Mouse (Mus musculus) embryonic facial prominence, embryonic 15.5 days (tissue): ENCODE results near the gene Macf1. TPM values are rescaled to one million over a fixed set of nuclear protein-coding genes. Genes with fewer than 3 reads are reported as not detected.
A peak's percentile ranks its signal among the peaks of the same experiment; 100 is the strongest.
"Not testable (repeated sequence)": the region's sequence is repeated elsewhere in the genome, so short reads cannot be mapped to it uniquely, and the experiment has no call there.

ENCODE experiments used
- ATAC-seq: fragments of 200-750 bp; cut with Nextera tagmentation; 2 replicates; pipeline ENCODE4 v1.8.0; 2017; ENCODE audit warnings: low read depth, moderate TSS enrichment; ENCODE audit not compliant: insufficient number of reproducible peaks, low FRiP score, low TSS enrichment
- H3K27ac ChIP-seq: fragments of 300-500 bp; sonication (generic); replicated peaks from 2 replicates; pipeline ENCODE4 v1.5.1; 2015; ENCODE audit warnings: mild to moderate bottlenecking, inconsistent platforms
- H3K27me3 ChIP-seq: fragments of 300-500 bp; sonication (generic); 2 replicates; pipeline ENCODE4 v1.6.1; 2015; ENCODE audit warnings: inconsistent platforms
- H3K36me3 ChIP-seq: fragments of 300-500 bp; sonication (generic); 2 replicates; pipeline ENCODE4 v1.6.1; 2015; ENCODE audit warnings: mild to moderate bottlenecking, inconsistent platforms
- H3K4me1 ChIP-seq: fragments of 300-500 bp; sonication (generic); 2 replicates; pipeline ENCODE4 v1.6.1; 2015; ENCODE audit warnings: inconsistent platforms
- H3K4me2 ChIP-seq: fragments of 300-500 bp; sonication (generic); replicated peaks from 2 replicates; pipeline ENCODE4 v1.6.1; 2015; ENCODE audit warnings: mild to moderate bottlenecking, inconsistent platforms
- H3K4me3 ChIP-seq: fragments of 300-500 bp; sonication (generic); replicated peaks from 2 replicates; pipeline ENCODE4 v1.5.1; 2015; ENCODE audit warnings: mild to moderate bottlenecking, inconsistent platforms
- H3K9ac ChIP-seq: fragments of 300-500 bp; sonication (generic); 2 replicates; pipeline ENCODE4 v1.6.1; 2015; ENCODE audit warnings: inconsistent platforms
- H3K9me3 ChIP-seq: fragments of 300-500 bp; sonication (generic); replicated peaks from 2 replicates; pipeline ENCODE4 v1.6.1; 2016; ENCODE audit warnings: inconsistent platforms
- WGBS: fragments of 180-500 bp; shearing (Covaris S2); methylation state at CpG from one replicate; pipeline ENCODE4 v1.1.7; 2015; 5-methylcytosine and 5-hydroxymethylcytosine counted together
- polyA plus RNA-seq: library from polyadenylated mRNA; unstranded; fragments of >200 nt; fragmentation: Nextera tagmentation; extraction: Ambion mirVana; gene quantifications from 2 replicates; pipeline ENCODE4 v1.2.1, GENCODE M21; 2015

Gene Macf1
- polyA plus RNA-seq, 1 experiment from 2014 or later, result 42.5 TPM

DNA sequence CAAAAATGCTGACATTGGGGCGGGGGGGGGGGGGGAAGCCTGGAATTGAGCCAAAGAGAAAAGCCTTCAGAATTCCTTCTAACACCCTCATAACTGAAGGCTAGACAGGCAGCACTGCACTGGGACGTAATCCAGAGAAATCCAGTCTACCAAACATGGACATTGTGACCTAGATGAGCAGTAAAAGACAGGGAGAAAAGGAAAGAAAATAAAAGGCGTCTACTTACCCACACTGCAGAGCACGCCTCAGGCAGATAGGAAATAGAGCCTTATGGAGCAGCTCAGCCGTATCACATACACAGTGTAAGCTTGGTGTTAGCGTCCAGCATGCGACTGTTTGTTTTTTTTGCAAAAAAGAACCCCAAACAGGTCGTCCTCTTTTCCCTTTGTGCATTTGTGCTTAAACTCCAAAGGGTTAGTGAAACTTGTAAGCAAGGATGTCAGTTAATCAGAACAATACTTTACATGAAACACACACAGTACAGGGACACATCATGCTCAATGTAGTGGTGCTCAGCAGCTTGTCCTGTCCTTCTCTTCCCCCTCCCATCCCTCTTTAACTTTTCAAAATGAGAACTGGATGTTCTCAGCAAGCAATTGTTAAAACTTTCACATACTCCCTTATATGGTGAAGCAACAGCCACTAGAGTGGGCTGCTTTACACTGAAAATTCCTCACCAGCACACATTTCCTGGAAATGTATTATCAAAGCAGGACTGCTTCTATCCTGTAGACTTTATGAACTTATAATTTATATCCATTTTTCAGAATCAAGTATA is 205.3 kb downstream of the Macf1 start:
- 62% methylated on average over 8 of the region's 8 CpGs for WGBS
- ATAC-seq, result no peak
- no peaks in the 10 kb centered on the region for H3K4me1 ChIP-seq

DNA sequence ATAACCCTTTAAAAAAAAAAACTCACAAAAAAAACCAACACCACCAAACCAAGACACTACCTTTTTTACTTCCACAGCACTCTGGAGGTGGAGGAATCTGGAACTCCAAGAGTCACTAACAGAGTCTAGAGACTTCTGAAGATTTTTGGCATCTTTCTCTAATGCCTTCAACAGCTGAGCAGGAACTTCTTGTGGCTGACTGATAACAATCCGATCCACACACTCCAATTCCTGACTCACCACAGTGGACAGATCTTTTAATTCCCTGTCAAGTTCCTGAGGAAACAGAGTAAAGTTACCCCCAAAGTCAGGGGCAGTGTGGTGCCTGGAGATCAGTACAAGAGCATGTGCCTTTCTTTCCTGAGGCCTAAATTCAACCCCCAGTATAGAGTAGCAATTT is 218.4 kb downstream of the Macf1 start:
- Histone ChIP-seq H3K4me2 (no peak overlapping the region), H3K36me3 (peaks cover 57% of the 10 kb centered on the region), H3K27me3 (no peaks in the 10 kb centered on the region), H3K9ac (no peak overlapping the region), H3K4me1 (no peaks in the 10 kb centered on the region), H3K4me3 (no peak overlapping the region), H3K9me3 (no peaks in the 10 kb centered on the region), H3K27ac (no peak overlapping the region)
- ATAC-seq, result no peak
- WGBS, result 78% methylated on average over 1 of the region's 1 CpGs

More for the DNA sequence above, 205.3 kb downstream of the Macf1 start:
- Histone ChIP-seq H3K9ac (no peak overlapping the region), H3K36me3 (peaks cover 62% of the 10 kb centered on the region), H3K27ac (0 out of 2 replicates have a peak overlapping the region, but pooled peaks have one; percentile 17), H3K4me3 (no peak overlapping the region), H3K4me2 (no peak overlapping the region), H3K27me3 (no peaks in the 10 kb centered on the region), H3K9me3 (no peaks in the 10 kb centered on the region)

DNA sequence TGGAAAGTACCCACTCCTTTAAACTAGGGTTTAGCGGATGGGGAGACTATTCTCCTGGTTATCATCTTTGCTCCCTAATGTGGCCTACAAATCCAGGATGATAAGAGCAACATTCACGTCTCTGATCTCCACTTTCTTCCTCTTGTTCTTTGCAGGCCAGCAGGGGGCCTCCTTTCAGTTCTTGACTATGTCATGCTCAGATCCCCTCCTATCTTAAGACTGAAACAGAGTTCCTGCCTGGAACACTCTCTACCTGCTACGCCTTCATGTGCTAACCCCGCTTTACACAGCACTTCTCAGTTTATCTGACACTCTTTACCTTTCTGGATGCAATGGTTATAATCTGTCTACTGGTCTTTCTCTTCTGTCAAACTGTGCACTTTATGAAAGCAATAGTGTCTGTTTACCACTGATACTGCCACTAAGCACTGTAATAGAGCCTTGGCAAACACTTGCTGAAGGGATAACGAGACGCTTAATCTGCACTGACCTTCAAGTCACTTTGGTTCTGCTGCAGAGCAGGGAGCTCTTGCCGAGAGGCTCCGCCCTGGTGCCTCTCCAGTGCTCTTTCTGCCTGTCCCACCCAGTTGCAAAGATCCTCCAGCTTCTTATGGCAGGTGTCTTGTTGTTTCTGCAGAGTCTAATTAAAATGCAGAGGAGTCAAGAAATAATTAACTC is 223.4 kb downstream of the Macf1 start:
- ATAC-seq, result no peak
- Histone ChIP-seq H3K36me3 (peaks cover 68% of the 10 kb centered on the region), H3K27me3 (no peaks in the 10 kb centered on the region), H3K9me3 (no peaks in the 10 kb centered on the region), H3K9ac (no peak overlapping the region), H3K4me2 (no peak overlapping the region), H3K27ac (no peak overlapping the region), H3K4me1 (no peaks in the 10 kb centered on the region), H3K4me3 (no peak overlapping the region)
- 82% methylated on average over 8 of the region's 8 CpGs for WGBS

DNA sequence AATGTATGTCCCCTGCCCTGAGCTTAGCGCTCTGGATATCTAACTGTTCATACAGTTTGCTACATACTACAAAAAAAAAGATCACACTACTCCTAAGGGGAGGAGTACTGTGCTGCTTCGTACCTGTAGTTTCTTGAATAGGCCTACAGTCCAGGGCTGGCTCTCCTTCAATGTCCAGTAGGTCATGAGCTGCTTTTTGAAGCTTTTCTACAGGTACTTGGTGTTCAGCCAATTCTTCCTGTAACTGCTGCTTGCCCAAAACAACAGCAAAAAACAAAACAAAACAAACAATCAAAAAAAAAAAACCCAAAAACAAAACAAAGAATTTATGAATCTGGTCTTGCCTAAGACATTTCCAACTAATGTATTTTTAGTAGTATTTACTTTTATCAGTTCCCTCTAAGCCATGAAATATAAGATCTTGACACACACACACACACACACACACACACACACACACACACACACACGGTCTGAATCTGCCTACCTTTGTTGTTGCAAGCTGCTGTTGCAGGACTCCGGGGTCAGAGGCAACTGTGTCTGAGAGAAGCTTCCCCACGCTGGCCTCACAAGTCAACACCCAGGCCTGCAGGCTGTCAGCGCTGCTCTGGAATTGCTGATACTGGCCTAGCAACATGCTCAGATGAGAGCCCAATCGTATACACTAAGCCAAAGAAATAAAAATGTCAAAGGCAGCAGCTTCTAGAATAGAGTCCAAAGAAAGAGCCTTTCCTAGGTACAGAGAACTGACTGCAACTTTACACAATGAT is 229.1 kb downstream of the Macf1 start:
- Histone ChIP-seq H3K9ac (no peak overlapping the region), H3K4me2 (no peak overlapping the region), H3K36me3 (peaks cover 68% of the 10 kb centered on the region), H3K27ac (no peak overlapping the region), H3K9me3 (no peaks in the 10 kb centered on the region), H3K27me3 (no peaks in the 10 kb centered on the region), H3K4me1 (no peaks in the 10 kb centered on the region), H3K4me3 (no peak overlapping the region)
- 72% methylated on average over 7 of the region's 7 CpGs for WGBS
- ATAC-seq, result no peak

DNA sequence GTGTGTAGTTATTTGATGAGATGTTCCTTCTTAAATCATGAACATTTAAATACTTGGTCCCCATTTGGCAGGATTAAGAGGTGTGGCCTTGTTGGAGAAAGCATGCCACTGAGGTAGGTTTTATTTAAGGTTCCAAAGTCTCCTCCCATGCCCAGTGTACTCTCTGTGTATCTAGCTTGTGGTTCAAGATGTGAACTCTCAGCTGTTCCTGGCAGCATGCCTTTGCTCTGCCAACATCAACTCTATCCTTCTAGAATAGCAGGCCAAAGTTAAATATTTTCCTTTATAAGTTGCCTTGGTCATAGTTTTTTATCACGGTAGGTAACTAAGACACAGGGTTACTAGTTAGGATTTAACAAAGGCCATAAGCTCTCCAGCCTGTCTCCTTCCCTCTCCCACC is 230.4 kb downstream of the Macf1 start:
- H3K27me3 ChIP-seq, result no peaks in the 10 kb centered on the region
- H3K36me3 ChIP-seq, result peaks cover 72% of the 10 kb centered on the region
- no peak overlapping the region for H3K4me3 ChIP-seq
- 92% methylated on average over 1 of the region's 1 CpGs for whole genome bisulfite sequencing
- no peak overlapping the region for H3K9ac ChIP-seq
- H3K27ac ChIP-seq, result no peak overlapping the region
- no peaks in the 10 kb centered on the region for H3K4me1 ChIP-seq
- no peak overlapping the region for H3K4me2 ChIP-seq
- ATAC-seq, result no peak
- no peaks in the 10 kb centered on the region for H3K9me3 ChIP-seq

DNA sequence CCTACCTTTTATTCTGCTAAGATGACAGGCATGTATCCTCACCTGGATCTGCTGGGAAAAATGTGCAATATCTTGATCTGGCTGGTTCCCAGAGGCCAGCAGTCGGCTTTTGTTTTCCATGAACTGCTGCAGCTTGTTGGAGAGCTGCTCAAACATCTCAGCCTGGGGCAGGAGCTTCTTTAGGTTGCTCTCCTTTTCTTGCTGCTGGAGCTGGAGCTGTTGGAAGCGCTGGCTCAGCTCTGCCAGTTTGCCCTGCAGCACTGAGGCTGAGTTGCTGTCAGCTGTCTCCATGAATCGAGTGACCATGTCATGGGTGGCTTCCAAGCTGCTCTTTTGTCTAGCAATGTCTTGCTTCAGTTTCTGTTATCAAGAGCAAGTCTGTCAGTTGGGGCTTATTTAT is 232.2 kb downstream of the Macf1 start:
- no peak overlapping the region for H3K9ac ChIP-seq
- 68% methylated on average over 3 of the region's 3 CpGs for WGBS
- no peak overlapping the region for H3K4me2 ChIP-seq
- H3K27me3 ChIP-seq, result no peaks in the 10 kb centered on the region
- ATAC-seq, result no peak
- H3K9me3 ChIP-seq, result no peaks in the 10 kb centered on the region
- peaks cover 74% of the 10 kb centered on the region for H3K36me3 ChIP-seq
- H3K4me3 ChIP-seq, result no peak overlapping the region
- no peak overlapping the region for H3K27ac ChIP-seq
- H3K4me1 ChIP-seq, result no peaks in the 10 kb centered on the region

DNA sequence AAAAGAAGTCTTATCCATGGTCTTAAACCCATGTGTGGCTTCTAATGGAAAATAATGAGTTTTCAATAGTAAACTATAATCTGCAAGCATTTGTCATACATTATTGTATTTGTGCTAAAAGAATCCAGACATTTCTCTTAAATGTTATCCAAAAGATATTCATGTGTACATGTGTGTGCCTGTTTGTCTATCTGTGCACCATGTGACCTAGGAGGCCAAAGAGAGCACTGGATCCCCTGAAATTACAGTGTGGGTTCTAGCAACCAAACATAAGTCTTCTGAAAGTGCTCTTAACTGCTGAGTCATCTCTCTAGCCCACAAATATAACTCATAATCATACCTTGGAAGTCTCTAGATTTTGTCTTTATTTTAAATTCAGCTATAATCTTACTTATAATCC is 234.9 kb downstream of the Macf1 start:
- Histone ChIP-seq H3K4me3 (no peak overlapping the region), H3K27ac (no peak overlapping the region), H3K27me3 (no peaks in the 10 kb centered on the region), H3K36me3 (peaks cover 62% of the 10 kb centered on the region), H3K4me2 (no peak overlapping the region), H3K9me3 (no peaks in the 10 kb centered on the region), H3K9ac (no peak overlapping the region), H3K4me1 (no peaks in the 10 kb centered on the region)
- no peak for ATAC-seq

DNA sequence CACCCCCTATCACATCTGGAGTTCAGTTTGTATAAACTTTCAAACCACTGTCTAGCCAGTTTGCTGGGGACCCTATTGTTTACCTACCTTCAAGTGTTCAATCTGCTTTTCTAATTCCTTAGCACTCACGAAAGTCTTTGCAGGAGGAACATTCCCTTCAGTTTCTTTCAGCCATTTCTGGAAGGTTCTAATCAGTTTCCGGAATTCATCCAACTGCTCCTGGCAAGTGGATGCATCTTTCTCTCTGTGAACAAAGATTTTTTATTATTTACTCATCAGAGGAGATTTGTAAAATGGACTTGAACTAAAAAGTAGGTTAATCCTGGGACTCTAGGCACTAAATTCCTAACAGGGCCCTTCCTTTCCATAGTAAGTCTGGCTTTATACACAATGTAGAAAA is 236.1 kb downstream of the Macf1 start:
- H3K36me3 ChIP-seq, result peaks cover 58% of the 10 kb centered on the region
- H3K4me2 ChIP-seq, result no peak overlapping the region
- H3K4me1 ChIP-seq, result no peaks in the 10 kb centered on the region
- H3K27ac ChIP-seq, result no peak overlapping the region
- no peaks in the 10 kb centered on the region for H3K27me3 ChIP-seq
- no peak overlapping the region for H3K4me3 ChIP-seq
- no peaks in the 10 kb centered on the region for H3K9me3 ChIP-seq
- 80% methylated on average over 2 of the region's 2 CpGs for WGBS
- no peak overlapping the region for H3K9ac ChIP-seq
- ATAC-seq, result no peak

DNA sequence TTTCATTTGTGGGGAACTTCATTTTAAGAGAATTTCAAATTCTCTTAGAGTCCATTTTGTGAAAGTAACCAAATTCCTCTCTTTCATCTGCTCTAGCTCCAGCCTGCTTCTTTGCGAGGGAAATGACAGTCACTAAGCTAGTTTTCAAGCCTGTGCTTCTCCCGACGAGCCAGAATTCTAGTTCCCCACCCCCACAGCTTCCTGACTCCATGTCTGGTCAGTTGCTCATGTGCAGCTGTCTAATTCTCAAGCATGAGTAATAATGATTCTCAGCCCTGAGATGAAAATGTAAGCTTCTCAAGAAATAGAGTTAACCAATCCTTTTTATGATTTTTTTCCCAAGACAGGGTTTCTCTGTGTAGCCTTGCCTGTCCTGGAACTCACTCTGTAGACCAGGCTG is 236.9 kb downstream of the Macf1 start:
- Histone ChIP-seq H3K27ac (no peak overlapping the region), H3K4me3 (no peak overlapping the region), H3K36me3 (peaks cover 52% of the 10 kb centered on the region), H3K9ac (no peak overlapping the region), H3K4me2 (no peak overlapping the region), H3K27me3 (no peaks in the 10 kb centered on the region), H3K4me1 (no peaks in the 10 kb centered on the region), H3K9me3 (no peaks in the 10 kb centered on the region)
- no peak for ATAC-seq
- WGBS, result 33% methylated on average over 3 of the region's 3 CpGs

DNA sequence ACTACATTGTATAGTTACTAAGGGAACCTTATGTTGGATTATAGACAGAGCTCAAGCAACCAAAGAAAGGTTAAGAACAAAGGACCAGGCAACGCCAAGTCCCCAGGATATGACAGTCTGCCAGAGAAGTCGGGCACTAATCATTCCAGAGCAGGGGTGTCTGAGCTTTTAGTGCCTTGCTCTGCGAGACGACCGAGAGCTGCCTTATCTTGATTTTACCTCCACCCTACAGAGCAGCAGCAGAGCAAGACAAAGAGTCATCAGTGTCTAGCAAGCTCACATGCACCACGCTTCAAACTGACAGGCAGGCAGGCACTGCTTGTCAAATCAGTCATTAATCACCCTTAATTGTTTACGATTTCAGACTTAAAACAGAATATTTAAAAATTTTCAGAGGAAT is 237.4 kb downstream of the Macf1 start:
- WGBS, result 57% methylated on average over 7 of the region's 7 CpGs
- peaks cover 47% of the 10 kb centered on the region for H3K36me3 ChIP-seq

DNA sequence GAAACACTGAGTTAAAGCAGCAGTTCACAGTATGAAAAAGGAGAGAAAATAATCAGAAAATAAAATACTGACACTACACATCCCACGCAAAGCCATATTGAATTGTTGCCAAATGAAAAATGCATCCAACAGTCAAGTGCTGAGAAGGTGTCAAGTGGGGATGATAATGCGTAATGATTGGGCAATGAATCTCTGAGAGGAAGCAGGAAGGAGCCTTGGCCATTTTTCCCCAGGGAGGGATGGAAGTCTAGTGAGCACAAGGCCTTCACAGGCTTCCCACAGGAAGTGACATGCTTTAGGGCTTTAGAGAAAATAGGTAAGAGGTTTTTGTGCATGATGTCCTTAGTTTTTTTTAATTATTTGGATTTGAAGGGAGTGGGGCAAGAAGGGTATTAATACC is 237.9 kb downstream of the Macf1 start:
- peaks cover 45% of the 10 kb centered on the region for H3K36me3 ChIP-seq
- not testable (repeated sequence) for H3K27ac ChIP-seq, H3K9me3 ChIP-seq, H3K4me2 ChIP-seq, ATAC-seq, H3K9ac ChIP-seq, H3K4me3 ChIP-seq, H3K27me3 ChIP-seq, H3K4me1 ChIP-seq
- 86% methylated on average over 2 of the region's 2 CpGs for WGBS

More for the DNA sequence above, 237.4 kb downstream of the Macf1 start:
- Histone ChIP-seq H3K9me3 (no peaks in the 10 kb centered on the region), H3K4me2 (no peak overlapping the region), H3K4me3 (no peak overlapping the region), H3K27me3 (no peaks in the 10 kb centered on the region), H3K27ac (no peak overlapping the region), H3K9ac (no peak overlapping the region), H3K4me1 (no peaks in the 10 kb centered on the region)
- no peak for ATAC-seq
